Mouse (Mus musculus) ES-E14 (cell line): ENCODE measurements around the gene H13.

Experiments used
- HCFC1 ChIP-seq: IDR thresholded peaks from 2 replicates; pipeline ENCODE4 v1.6.1; 2012; ENCODE audit warnings: low read length, inconsistent platforms, borderline replicate concordance; ENCODE audit not compliant: insufficient read depth
- MAFK ChIP-seq: IDR thresholded peaks from 2 replicates; pipeline ENCODE4 v1.6.1; 2014; ENCODE audit warnings: mild to moderate bottlenecking, low read depth, low read length, inconsistent platforms; ENCODE audit not compliant: insufficient read depth
- ZNF384 ChIP-seq: IDR thresholded peaks from 2 replicates; pipeline ENCODE4 v1.6.1; 2012; ENCODE audit warnings: low read depth, low read length, inconsistent platforms

DNA sequence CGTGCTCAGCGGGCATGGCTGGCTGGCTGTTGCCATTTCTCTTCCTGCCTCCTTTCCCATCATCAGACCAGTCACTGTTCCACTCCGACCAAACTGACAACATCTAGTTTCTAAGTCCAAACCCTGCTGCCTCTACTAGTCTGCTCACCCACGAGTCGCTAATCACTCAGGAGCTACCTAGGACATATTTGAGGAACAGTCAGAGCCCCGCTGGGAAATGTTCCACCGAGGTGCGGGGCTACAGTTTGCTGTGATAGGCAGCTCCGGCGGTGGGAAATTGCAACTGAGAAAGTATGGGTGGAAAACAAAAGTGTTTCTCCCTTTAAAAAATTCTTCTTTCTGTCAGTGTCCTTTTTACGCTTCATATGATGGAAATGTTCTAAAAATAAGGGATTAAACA, 48.4 kb downstream of the H13 start:
- TF ChIP-seq ZNF384 (no peak), HCFC1 (no peak), MAFK (no peak)
